Comparison of ENCODE assay signal across 13 mouse cellular contexts in genomic region chr14:27342451-27342850, GRCm38 (mm10).
"Had no signal": no experiment of that assay in that cellular context is flagged by ENCODE, and none has a peak within 500 bp of the region (broad histone marks: within the 10 kb centered on the region; RNA-seq: fewer than 3 reads in every experiment).

No protein-coding gene starts in this region.

- H3K27ac ChIP-seq: left cerebral cortex, adult 2 months; limb, embryonic 10.5 days; liver, embryonic 14.5 days; midbrain, embryonic 13.5 days; neural tube, embryonic 12.5 days had no signal

- H3K4me2 ChIP-seq: midbrain, embryonic 13.5 days; neural tube, embryonic 12.5 days had no signal

- DNase-seq: kidney, postnatal 4 days; lung, adult 2 months; lung, postnatal 36 days; spleen, adult 18-20 months; thymus, postnatal 36 days had no signal

- H3K9ac ChIP-seq: liver, embryonic 14.5 days; midbrain, embryonic 13.5 days; neural tube, embryonic 12.5 days had no signal

- ATAC-seq: inflammation-experienced regulatory T-cells, adult 6 months; intestine, postnatal 0 days; lung, postnatal 0 days; midbrain, embryonic 13.5 days had no signal

- H3K36me3 ChIP-seq: midbrain, embryonic 13.5 days; neural tube, embryonic 12.5 days had no signal

- H3K9me3 ChIP-seq: limb, embryonic 10.5 days; midbrain, embryonic 13.5 days; neural tube, embryonic 12.5 days had no signal

- H3K4me1 ChIP-seq: midbrain, embryonic 13.5 days; neural tube, embryonic 12.5 days had no signal

- H3K4me3 ChIP-seq: left cerebral cortex, adult 2 months; limb, embryonic 10.5 days; midbrain, embryonic 13.5 days; neural tube, embryonic 12.5 days had no signal
